Mouse (Mus musculus) CD4-positive, CD25-positive, alpha-beta regulatory T cell, adult 4 months (primary cell): ENCODE data around the gene Romo1. TPM values are rescaled to one million over a fixed set of nuclear protein-coding genes. Genes with fewer than 3 reads are reported as not detected.
"Not testable (repeated sequence)": the region's sequence is repeated elsewhere in the genome, so short reads cannot be mapped to it uniquely, and the experiment has no call there.

Source experiments
- ATAC-seq: one replicate; pipeline ENCODE4 v1.8.0; 2017
- polyA plus RNA-seq, 2 experiments: library from polyadenylated mRNA; unstranded; fragments of 100-300 nt; shearing (Covaris generic); gene quantifications; one replicate each; pipeline ENCODE4 v1.2.1; 2017

Gene Romo1
- polyA plus RNA-seq, 2 experiments from 2014 or later, result 109 to 134 TPM

DNA sequence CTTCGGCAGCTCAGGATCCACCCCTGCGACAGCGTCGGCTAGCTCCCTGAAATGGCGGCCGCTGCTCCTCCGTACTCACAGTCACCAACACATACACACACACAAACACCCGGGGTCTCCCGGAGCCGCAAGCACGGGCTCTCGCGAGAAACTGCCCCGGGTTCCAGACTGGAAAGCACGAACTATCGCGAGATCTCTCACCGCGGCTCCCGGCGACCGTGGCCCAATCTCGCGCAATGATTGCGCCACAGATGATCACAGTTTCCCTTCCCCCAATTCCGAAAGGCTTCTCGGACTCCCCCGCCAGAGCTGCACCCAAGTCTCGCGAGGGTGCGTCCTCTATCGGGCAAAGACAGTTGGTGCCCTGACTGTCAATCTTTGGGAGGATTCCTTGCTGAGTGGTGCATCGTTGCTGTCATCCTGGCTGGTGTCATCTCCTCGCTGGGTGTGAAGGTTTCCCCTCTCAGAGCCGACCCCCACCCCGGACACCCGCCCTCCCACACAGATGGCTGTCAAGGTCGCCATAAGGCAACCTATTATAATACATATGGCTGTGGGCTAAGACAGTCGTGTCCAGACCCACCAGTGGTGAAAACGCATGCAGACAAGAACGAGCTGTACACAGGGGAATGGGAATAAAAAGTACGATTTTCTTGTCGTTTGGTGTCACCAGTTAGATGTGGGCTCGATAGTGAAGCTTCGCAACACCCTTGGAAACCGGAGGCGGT is 36.4 kb downstream of the Romo1 start, which contains the start of gene Rbm39:
TSS of gene Rbm39 (minus strand) at position 145 of the 728 bp plus-strand sequence.
- peak; percentile 87 for ATAC-seq

DNA sequence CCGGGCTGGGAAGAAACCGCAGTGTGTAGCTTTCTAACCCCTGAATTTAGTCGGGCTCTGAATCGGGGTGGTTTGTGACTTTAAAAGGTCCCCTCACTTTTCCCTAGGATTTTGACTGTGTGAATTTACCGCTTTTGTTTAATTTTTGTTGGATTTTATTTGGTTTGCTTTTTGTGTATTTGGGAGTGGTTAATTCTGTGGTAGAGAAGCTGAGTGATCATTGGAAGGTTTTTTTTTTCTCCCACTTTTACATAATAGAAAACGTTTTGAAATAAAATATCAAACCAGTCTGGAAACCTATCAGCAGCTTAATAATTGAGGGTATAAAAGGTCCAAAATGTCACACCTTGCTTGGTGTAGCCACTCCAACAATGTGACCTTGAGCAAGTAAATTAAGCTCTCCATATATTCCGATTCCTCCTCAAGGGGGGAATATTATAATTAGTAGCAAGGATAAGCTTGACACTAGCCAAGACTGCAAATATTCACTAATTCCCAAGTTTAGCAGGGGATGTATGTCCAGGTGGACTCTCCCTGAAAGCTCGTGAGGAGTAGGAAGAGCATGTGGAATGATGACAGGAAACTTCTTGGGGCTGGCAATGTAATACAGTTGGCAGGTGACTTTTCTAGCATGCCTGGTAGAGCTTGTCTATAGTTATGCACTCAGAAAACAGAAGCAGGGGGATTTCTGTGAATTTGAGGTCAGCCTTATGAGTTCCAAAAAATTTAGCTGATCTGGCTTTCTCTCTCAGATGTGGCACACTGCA is 37.2 kb downstream of the Romo1 start:
- no peak for ATAC-seq

DNA sequence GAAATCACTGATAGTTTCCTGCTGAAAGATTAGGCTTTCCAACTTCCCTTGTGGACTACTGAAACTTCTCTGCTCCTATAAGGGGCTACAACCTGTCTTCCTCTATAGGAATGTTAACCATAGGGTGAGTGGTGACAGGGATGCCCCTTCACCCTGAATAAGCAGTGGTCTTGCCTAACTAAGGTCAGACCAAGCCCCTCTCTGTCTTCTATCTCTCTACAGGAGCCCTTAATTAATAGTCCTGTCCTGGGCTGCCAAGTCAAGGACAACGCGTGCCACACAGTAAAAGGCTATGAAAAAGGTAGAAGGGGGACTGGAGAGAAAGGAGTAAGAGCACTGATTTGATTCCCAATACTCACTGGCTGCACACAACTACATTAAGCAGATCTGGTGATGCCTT is 37.8 kb downstream of the Romo1 start:
- no peak for ATAC-seq

DNA sequence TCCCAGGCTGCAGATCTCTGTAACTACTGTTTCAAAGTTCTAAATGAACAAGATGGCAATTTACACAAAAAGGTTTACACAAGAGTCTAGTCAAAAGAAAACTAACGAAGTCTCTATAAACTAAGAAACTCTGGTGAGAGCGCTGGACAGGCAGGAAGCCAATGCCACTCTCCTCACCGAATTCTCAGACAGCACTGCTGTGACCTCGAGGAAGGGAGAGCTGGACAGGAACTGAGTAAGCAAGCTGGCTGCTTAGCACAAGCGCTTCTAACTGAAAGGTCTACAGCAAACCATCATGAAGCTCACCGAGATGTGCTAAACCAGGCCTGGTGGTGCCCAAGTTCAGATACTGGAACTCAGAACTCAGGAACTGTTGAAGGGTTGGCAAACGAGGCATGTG is 45.4 kb downstream of the Romo1 start:
- not testable (repeated sequence) for ATAC-seq

DNA sequence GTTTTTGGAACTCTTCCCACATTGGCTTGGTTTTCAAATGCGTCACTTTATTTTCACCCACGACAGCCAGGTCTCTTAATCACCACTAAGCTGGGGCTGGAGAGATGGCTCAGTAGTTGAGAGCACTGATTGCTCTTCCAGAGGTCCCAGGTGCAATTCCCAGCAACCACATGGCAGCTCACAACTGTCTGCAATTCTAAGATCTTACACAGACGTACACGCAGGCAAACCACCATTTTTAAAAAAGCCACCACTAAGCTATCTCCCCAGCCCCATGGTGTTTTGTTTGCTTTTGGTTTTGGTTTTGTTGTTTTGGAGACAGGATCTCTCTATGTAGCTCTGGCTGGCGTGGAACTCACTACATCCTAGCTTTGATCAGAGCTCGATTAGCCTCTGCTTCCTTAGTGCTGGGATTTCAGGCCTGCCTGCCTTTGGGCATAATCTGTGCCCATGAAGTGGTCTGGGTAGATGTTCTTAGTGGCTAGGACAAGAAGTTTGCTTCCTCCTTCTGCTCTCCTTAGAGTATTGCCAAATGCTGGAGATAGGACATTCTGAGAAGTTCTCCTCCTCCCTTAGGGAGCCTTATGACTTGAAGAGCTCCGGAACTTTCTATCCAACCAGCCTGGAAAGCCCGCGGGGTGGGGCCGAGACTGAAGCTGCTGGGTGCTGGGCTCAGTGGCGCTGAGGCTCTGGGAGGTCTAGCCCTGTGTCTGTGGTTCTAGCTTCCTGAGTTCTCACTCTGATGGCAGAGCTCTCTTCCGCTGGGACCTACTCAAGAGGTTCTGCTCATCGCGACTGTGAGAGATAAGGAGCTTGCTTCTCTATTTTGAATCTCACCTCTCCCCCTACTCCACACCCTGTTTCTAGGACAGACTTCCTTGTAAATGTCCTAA is 46.4 kb downstream of the Romo1 start:
- peak; percentile 90 for ATAC-seq

DNA sequence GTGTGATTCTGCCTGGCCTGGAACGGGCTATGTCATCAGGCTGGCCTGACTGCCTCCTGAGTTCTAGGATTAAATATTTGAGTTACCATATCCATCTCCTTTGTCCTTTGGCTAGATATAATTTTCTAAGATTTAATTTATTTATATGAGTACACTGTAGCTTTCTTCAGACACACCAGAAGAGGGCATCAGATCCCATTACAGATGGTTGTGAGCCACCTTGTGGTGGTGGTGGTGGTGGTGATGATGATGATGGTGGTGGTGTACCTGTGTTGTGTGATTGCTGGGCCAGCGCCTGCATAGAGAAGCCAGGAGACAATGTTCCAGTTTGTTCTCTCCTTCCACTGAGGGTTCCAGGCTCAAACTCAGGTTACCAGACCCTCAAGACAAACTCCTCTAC is 47.7 kb downstream of the Romo1 start:
- no peak for ATAC-seq

DNA sequence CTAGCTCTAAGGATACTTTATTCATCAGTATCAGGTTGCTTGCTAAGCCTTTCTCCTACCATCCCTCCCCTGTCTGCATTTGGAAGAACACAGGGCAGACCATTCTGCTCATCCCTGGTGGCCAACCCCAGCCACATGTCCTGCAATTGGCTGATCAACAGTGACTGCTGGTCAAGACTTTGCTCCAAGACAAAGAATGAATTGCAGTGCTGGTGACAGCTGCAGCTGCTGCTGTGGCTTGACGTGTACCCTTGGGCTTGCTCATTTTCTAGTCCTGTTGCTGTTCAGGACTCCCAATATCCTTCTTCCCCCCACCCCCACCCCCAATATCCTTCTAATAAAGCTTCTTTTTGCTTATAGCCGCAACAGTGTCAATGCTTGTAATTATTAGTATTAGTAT is 48.2 kb downstream of the Romo1 start:
- ATAC-seq, result no peak

DNA sequence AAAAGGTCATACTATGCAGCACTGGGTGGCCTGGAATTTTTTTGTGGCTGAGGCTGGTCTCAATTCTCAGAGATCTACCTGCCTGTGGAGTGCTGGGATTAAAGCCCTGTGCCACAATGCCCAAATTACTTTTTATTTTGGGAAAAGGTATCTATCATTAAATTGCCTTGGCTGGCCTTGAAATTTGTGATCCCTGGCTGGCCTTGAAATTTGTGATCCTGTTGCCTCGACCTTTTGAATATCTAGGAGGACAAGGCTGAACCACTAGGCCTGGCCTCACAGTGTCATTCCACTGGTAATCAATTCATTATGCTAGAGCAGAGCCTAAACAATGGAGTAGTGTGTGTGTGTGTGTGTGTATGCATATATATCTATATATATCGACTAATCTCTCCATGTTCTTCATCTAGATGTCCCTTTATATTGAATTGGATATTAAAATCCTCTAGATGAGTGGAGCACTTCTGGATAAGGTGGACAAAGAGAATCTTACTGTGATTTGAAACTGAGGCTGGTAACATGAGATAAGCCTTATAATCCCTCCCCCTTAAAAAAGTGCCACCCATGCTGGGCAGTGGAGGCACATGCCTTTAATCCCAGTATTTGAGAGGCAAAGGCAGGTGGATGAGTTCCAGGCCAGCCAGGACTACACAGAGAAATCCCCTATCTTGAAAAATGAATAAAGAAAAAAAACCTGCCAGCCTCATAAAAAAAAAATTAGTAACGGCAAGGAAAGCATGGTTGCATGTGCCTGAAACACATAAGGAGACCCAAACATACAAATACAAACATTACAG is 49.4 kb downstream of the Romo1 start:
- ATAC-seq, result no peak

DNA sequence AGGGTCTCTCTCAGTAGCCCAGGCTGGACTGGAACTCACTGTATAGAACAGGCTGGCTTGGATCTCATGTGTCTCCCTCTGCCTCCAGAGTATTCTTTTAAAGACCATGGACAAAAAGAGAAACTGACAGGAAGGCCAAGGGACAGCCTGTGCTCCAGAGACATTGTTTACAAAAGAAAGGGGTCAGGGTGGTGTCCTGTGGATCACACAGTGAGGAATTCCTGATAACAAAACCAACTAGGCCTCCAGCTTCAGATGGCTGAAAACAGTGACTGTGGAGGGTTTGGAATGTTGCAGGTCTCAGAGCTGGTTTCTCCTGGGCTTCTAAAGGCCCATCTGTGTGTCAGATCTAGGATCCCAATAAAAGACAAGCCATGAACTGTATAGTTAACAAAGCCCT is 50.7 kb downstream of the Romo1 start:
- no peak for ATAC-seq

Other genes starting within 250 kb of the Romo1 start
- gene Uqcc1, start 213.7 kb upstream of the Romo1 start, polyA plus RNA-seq, result 10 to 100 TPM; 43.5 to 57.6 TPM
- gene Gm15557, start 203.3 kb upstream of the Romo1 start, polyA plus RNA-seq, result not detected
- gene Gdf5, start 198.7 kb upstream of the Romo1 start, polyA plus RNA-seq, result not detected
- 10 to 100 TPM; 34.0 to 50.2 TPM for gene Cep250, start 187.6 kb upstream of the Romo1 start, polyA plus RNA-seq
- 1 to 10 TPM; 1.1 to 4.9 TPM for gene 6430550D23Rik, start 136.1 kb upstream of the Romo1 start, polyA plus RNA-seq
- 100 to 1,000 TPM; 131 to 182 TPM for gene Ergic3, start 136.0 kb upstream of the Romo1 start, polyA plus RNA-seq
- not detected for gene Fer1l4, start 91.1 kb upstream of the Romo1 start, polyA plus RNA-seq
- gene Spag4, start 78.9 kb upstream of the Romo1 start, polyA plus RNA-seq, result under 1 TPM in 1 of 2 experiments, not detected in 1; 0.15 TPM
- 10 to 100 TPM; 48.0 to 57.8 TPM for gene Cpne1, start 32.1 kb upstream of the Romo1 start, polyA plus RNA-seq
- 10 to 100 TPM; 15.6 to 19.2 TPM for gene Rbm12, start 32.1 kb upstream of the Romo1 start, polyA plus RNA-seq
- gene Gm28036, start 16.9 kb upstream of the Romo1 start, polyA plus RNA-seq, result 1 to 10 TPM; 7.7 to 8.0 TPM
- 10 to 100 TPM; 40.2 to 47.6 TPM for gene Nfs1, start 147 bp downstream of the Romo1 start, polyA plus RNA-seq
- gene Rbm39, start 36.2 kb downstream of the Romo1 start, polyA plus RNA-seq, result 100 to 1,000 TPM; 592 to 714 TPM
- 10 to 100 TPM; 70.0 to 87.9 TPM for gene Phf20, start 52.4 kb downstream of the Romo1 start, polyA plus RNA-seq
- gene Cnbd2, start 168.3 kb downstream of the Romo1 start, polyA plus RNA-seq, result 1 to 10 TPM; 6.3 to 8.8 TPM
- gene Scand1, start 168.7 kb downstream of the Romo1 start, polyA plus RNA-seq, result 1 to 10 TPM; 1.6 to 2.7 TPM